Mouse (Mus musculus): Measurements from ENCODE around the gene Ankrd33b. TPM values are rescaled to one million over a fixed set of nuclear protein-coding genes. Genes with fewer than 3 reads are reported as not detected.

Ankrd33b gene
- polyA plus RNA-seq, 1 experiment from 2014 or later = 0.75 TPM

GRCm38 (mm10) chr15:31349046-31349445 is 18.5 kb downstream of the Ankrd33b start:
- H3K9me3 ChIP-seq (ENCODE audit: control insufficient read depth, low read length) = no peaks in the 10 kb centered on the region
- ATAC-seq (ENCODE audit: low read depth) = no peak
- no peaks in the 10 kb centered on the region for H3K36me3 ChIP-seq (ENCODE audit: control insufficient read depth, insufficient read depth, low read length)
- WGBS = 83% methylated on average over 5 of the region's 5 CpGs
- H3K9ac ChIP-seq (replicated peaks; ENCODE audit: low read depth, low read length) = no peak overlapping the region
- no peaks in the 10 kb centered on the region for H3K4me1 ChIP-seq (ENCODE audit: control insufficient read depth, insufficient read depth, low read length)
- no peaks in the 10 kb centered on the region for H3K27me3 ChIP-seq (ENCODE audit: control insufficient read depth, insufficient read depth, low read length)
- no peak overlapping the region for H3K4me3 ChIP-seq (ENCODE audit: low read depth, low read length)
- H3K4me2 ChIP-seq (ENCODE audit: low read depth, low read length) = no peak overlapping the region
- no peak overlapping the region for H3K27ac ChIP-seq (ENCODE audit: low read depth, low read length)

- no peak for ATAC-seq (ENCODE audit: low read depth)
- Histone ChIP-seq H3K4me3 (ENCODE audit: low read depth, low read length) (no peak overlapping the region), H3K36me3 (ENCODE audit: control insufficient read depth, insufficient read depth, low read length) (no peaks in the 10 kb centered on the region), H3K9me3 (ENCODE audit: control insufficient read depth, low read length) (no peaks in the 10 kb centered on the region), H3K27ac (ENCODE audit: low read depth, low read length) (no peak overlapping the region), H3K4me2 (ENCODE audit: low read depth, low read length) (no peak overlapping the region), H3K27me3 (ENCODE audit: control insufficient read depth, insufficient read depth, low read length) (no peaks in the 10 kb centered on the region), H3K4me1 (ENCODE audit: control insufficient read depth, insufficient read depth, low read length) (no peaks in the 10 kb centered on the region), H3K9ac (replicated peaks; ENCODE audit: low read depth, low read length) (no peak overlapping the region)
- WGBS = 83% methylated on average over 5 of the region's 5 CpGs
Measured at GRCm38 (mm10) chr15:31348241-31348640, 19.3 kb downstream of the Ankrd33b start.

GRCm38 (mm10) chr15:31346508-31346907 is 21.0 kb downstream of the Ankrd33b start:
- no peak overlapping the region for H3K27ac ChIP-seq (ENCODE audit: low read depth, low read length)
- H3K9me3 ChIP-seq (ENCODE audit: control insufficient read depth, low read length) = no peaks in the 10 kb centered on the region
- no peak overlapping the region for H3K4me3 ChIP-seq (ENCODE audit: low read depth, low read length)
- H3K4me2 ChIP-seq (ENCODE audit: low read depth, low read length) = no peak overlapping the region
- 0 out of 2 replicates have a peak, but pooled peaks have one; percentile 2 for ATAC-seq (ENCODE audit: low read depth)
- H3K4me1 ChIP-seq (ENCODE audit: control insufficient read depth, insufficient read depth, low read length) = no peaks in the 10 kb centered on the region
- WGBS = 41% methylated on average over 2 of the region's 2 CpGs
- H3K9ac ChIP-seq (replicated peaks; ENCODE audit: low read depth, low read length) = no peak overlapping the region
- H3K27me3 ChIP-seq (ENCODE audit: control insufficient read depth, insufficient read depth, low read length) = no peaks in the 10 kb centered on the region
- H3K36me3 ChIP-seq (ENCODE audit: control insufficient read depth, insufficient read depth, low read length) = no peaks in the 10 kb centered on the region

- 79% methylated on average over 9 of the region's 9 CpGs for WGBS
- Histone ChIP-seq H3K36me3 (ENCODE audit: control insufficient read depth, insufficient read depth, low read length) (no peaks in the 10 kb centered on the region), H3K27me3 (ENCODE audit: control insufficient read depth, insufficient read depth, low read length) (no peaks in the 10 kb centered on the region), H3K4me3 (ENCODE audit: low read depth, low read length) (no peak overlapping the region), H3K9ac (replicated peaks; ENCODE audit: low read depth, low read length) (no peak overlapping the region), H3K4me2 (ENCODE audit: low read depth, low read length) (no peak overlapping the region), H3K9me3 (ENCODE audit: control insufficient read depth, low read length) (no peaks in the 10 kb centered on the region), H3K27ac (ENCODE audit: low read depth, low read length) (peak overlapping the region; percentile 28; the same call in 1 of the 2 replicates), H3K4me1 (ENCODE audit: control insufficient read depth, insufficient read depth, low read length) (no peaks in the 10 kb centered on the region)
- no peak for ATAC-seq (ENCODE audit: low read depth)
Measured at GRCm38 (mm10) chr15:31345366-31345765, 22.2 kb downstream of the Ankrd33b start.

- Histone ChIP-seq H3K4me1 (ENCODE audit: control insufficient read depth, insufficient read depth, low read length) (no peaks in the 10 kb centered on the region), H3K9ac (replicated peaks; ENCODE audit: low read depth, low read length) (no peak overlapping the region), H3K4me2 (ENCODE audit: low read depth, low read length) (no peak overlapping the region), H3K4me3 (ENCODE audit: low read depth, low read length) (no peak overlapping the region), H3K9me3 (ENCODE audit: control insufficient read depth, low read length) (no peaks in the 10 kb centered on the region), H3K36me3 (ENCODE audit: control insufficient read depth, insufficient read depth, low read length) (no peaks in the 10 kb centered on the region), H3K27ac (ENCODE audit: low read depth, low read length) (no peak overlapping the region), H3K27me3 (ENCODE audit: control insufficient read depth, insufficient read depth, low read length) (no peaks in the 10 kb centered on the region)
- no peak for ATAC-seq (ENCODE audit: low read depth)
- WGBS = 78% methylated on average over 18 of the region's 18 CpGs
Measured at GRCm38 (mm10) chr15:31344811-31345211, 22.7 kb downstream of the Ankrd33b start.

GRCm38 (mm10) chr15:31343602-31344001 is 23.9 kb downstream of the Ankrd33b start:
- Histone ChIP-seq H3K4me2 (ENCODE audit: low read depth, low read length) (no peak overlapping the region), H3K27ac (ENCODE audit: low read depth, low read length) (no peak overlapping the region), H3K36me3 (ENCODE audit: control insufficient read depth, insufficient read depth, low read length) (no peaks in the 10 kb centered on the region), H3K4me1 (ENCODE audit: control insufficient read depth, insufficient read depth, low read length) (no peaks in the 10 kb centered on the region), H3K9me3 (ENCODE audit: control insufficient read depth, low read length) (no peaks in the 10 kb centered on the region), H3K27me3 (ENCODE audit: control insufficient read depth, insufficient read depth, low read length) (no peaks in the 10 kb centered on the region), H3K4me3 (ENCODE audit: low read depth, low read length) (no peak overlapping the region), H3K9ac (replicated peaks; ENCODE audit: low read depth, low read length) (no peak overlapping the region)
- whole genome bisulfite sequencing = 26% methylated on average over 6 of the region's 6 CpGs
- ATAC-seq (ENCODE audit: low read depth) = no peak

GRCm38 (mm10) chr15:31342496-31342901 is 25.0 kb downstream of the Ankrd33b start:
- 40% methylated on average over 8 of the region's 8 CpGs for WGBS
- ATAC-seq (ENCODE audit: low read depth) = no peak
- Histone ChIP-seq H3K36me3 (ENCODE audit: control insufficient read depth, insufficient read depth, low read length) (no peaks in the 10 kb centered on the region), H3K27ac (ENCODE audit: low read depth, low read length) (no peak overlapping the region), H3K4me1 (ENCODE audit: control insufficient read depth, insufficient read depth, low read length) (no peaks in the 10 kb centered on the region), H3K9ac (replicated peaks; ENCODE audit: low read depth, low read length) (no peak overlapping the region), H3K4me2 (ENCODE audit: low read depth, low read length) (no peak overlapping the region), H3K4me3 (ENCODE audit: low read depth, low read length) (no peak overlapping the region), H3K9me3 (ENCODE audit: control insufficient read depth, low read length) (no peaks in the 10 kb centered on the region), H3K27me3 (ENCODE audit: control insufficient read depth, insufficient read depth, low read length) (no peaks in the 10 kb centered on the region)

GRCm38 (mm10) chr15:31342001-31342400 is 25.5 kb downstream of the Ankrd33b start:
- Histone ChIP-seq H3K27ac (ENCODE audit: low read depth, low read length) (no peak overlapping the region), H3K4me2 (ENCODE audit: low read depth, low read length) (no peak overlapping the region), H3K9ac (replicated peaks; ENCODE audit: low read depth, low read length) (no peak overlapping the region), H3K4me1 (ENCODE audit: control insufficient read depth, insufficient read depth, low read length) (no peaks in the 10 kb centered on the region), H3K27me3 (ENCODE audit: control insufficient read depth, insufficient read depth, low read length) (no peaks in the 10 kb centered on the region), H3K36me3 (ENCODE audit: control insufficient read depth, insufficient read depth, low read length) (no peaks in the 10 kb centered on the region), H3K4me3 (ENCODE audit: low read depth, low read length) (no peak overlapping the region), H3K9me3 (ENCODE audit: control insufficient read depth, low read length) (no peaks in the 10 kb centered on the region)
- 15% methylated on average over 1 of the region's 1 CpGs for WGBS
- ATAC-seq (ENCODE audit: low read depth) = peak; percentile 10; the same call in 1 of the 2 replicates

GRCm38 (mm10) chr15:31338656-31339291 is 28.8 kb downstream of the Ankrd33b start:
- Histone ChIP-seq H3K9ac (replicated peaks; ENCODE audit: low read depth, low read length) (no peak overlapping the region), H3K27ac (ENCODE audit: low read depth, low read length) (no peak overlapping the region), H3K4me2 (ENCODE audit: low read depth, low read length) (no peak overlapping the region), H3K4me1 (ENCODE audit: control insufficient read depth, insufficient read depth, low read length) (no peaks in the 10 kb centered on the region), H3K9me3 (ENCODE audit: control insufficient read depth, low read length) (no peaks in the 10 kb centered on the region), H3K27me3 (ENCODE audit: control insufficient read depth, insufficient read depth, low read length) (no peaks in the 10 kb centered on the region), H3K36me3 (ENCODE audit: control insufficient read depth, insufficient read depth, low read length) (no peaks in the 10 kb centered on the region), H3K4me3 (ENCODE audit: low read depth, low read length) (no peak overlapping the region)
- 85% methylated on average over 10 of the region's 10 CpGs for WGBS
- ATAC-seq (ENCODE audit: low read depth) = no peak
